Mouse (Mus musculus) CH12.LX (cell line): ENCODE measurements around the gene Gm11555. TPM values are rescaled to one million over a fixed set of nuclear protein-coding genes. Genes with fewer than 3 reads are reported as not detected.

Source experiments
- DNase-seq: peaks from one replicate; pipeline ENCODE4 v3.0.0-alpha.2; 2013; ENCODE audit errors: extremely low read depth
- H3K27ac ChIP-seq: 2 replicates; pipeline ENCODE4 v1.5.1; 2012; ENCODE audit warnings: low read depth, mild to moderate bottlenecking, control low read depth, moderate library complexity; ENCODE audit not compliant: insufficient read depth
- H3K27me3 ChIP-seq: replicated peaks from 2 replicates; pipeline ENCODE3; 2012; ENCODE audit warnings: inconsistent platforms
- H3K36me3 ChIP-seq, 2 experiments: replicated peaks in 1 of 2; 2 replicates each; pipeline versions ENCODE3 to v1.6.1; 2012; ENCODE audit warnings: inconsistent platforms in 1 of 2, low read length in 1 of 2, mild to moderate bottlenecking in 1 of 2, mixed read lengths in 1 of 2, moderate library complexity in 1 of 2; ENCODE audit not compliant: control insufficient read depth in 1 of 2, insufficient read depth in 1 of 2
- H3K4me1 ChIP-seq, 2 experiments: 2 replicates each; pipeline ENCODE4 v1.6.1; 2012; ENCODE audit warnings: inconsistent platforms in 1 of 2, moderate library complexity in 1 of 2; ENCODE audit not compliant: insufficient read depth in 2 of 2, control insufficient read depth in 1 of 2
- H3K4me2 ChIP-seq: 2 replicates; pipeline ENCODE4 v1.6.1; 2012; ENCODE audit warnings: low read depth, mild to moderate bottlenecking, control low read depth; ENCODE audit not compliant: poor library complexity, insufficient read depth, severe bottlenecking
- H3K4me3 ChIP-seq, 3 experiments: fragments of 150-350 bp in 1 of 3; sonication (generic) in 1 of 3; replicated peaks in 1 of 3; 2 replicates each; pipeline versions ENCODE3 to v1.5.1; 2011 to 2012; ENCODE audit warnings: low read depth in 2 of 3, low read length in 2 of 3, mild to moderate bottlenecking in 2 of 3, moderate library complexity in 2 of 3, control low read depth in 1 of 3, improper control_type of control experiment in 1 of 3, inconsistent platforms in 1 of 3, mixed read lengths in 1 of 3; ENCODE audit not compliant: poor library complexity in 1 of 3
- H3K79me2 ChIP-seq: replicated peaks from 2 replicates; pipeline ENCODE4 v1.6.1; 2012; ENCODE audit warnings: mild to moderate bottlenecking, moderate library complexity; ENCODE audit not compliant: control insufficient read depth, poor library complexity, insufficient read depth, severe bottlenecking; ENCODE audit errors: extremely low read depth
- H3K9ac ChIP-seq: 2 replicates; pipeline ENCODE4 v1.6.1; 2012; ENCODE audit warnings: low read depth, mild to moderate bottlenecking, control low read depth, moderate library complexity; ENCODE audit not compliant: insufficient read depth
- H3K9me3 ChIP-seq: replicated peaks from 2 replicates; pipeline ENCODE3; 2012; ENCODE audit warnings: low read length, inconsistent platforms, mixed read lengths
- CHD1 ChIP-seq: IDR thresholded peaks from 2 replicates; pipeline ENCODE4 v1.6.1; 2012; ENCODE audit warnings: low read depth, low read length, improper control_type of control experiment, inconsistent platforms
- CHD2 ChIP-seq: IDR thresholded peaks from 2 replicates; pipeline ENCODE4 v1.6.1; 2011; ENCODE audit warnings: low read length, improper control_type of control experiment
- CTCF ChIP-seq, 2 experiments: IDR thresholded peaks in 1 of 2; conservative IDR thresholded peaks in 1 of 2; 2 replicates each; pipeline ENCODE4 v1.5.1; 2011 to 2012; ENCODE audit warnings: low read depth in 2 of 2, low read length in 2 of 2, improper control_type of control experiment in 1 of 2, inconsistent platforms in 1 of 2, mild to moderate bottlenecking in 1 of 2, moderate library complexity in 1 of 2
- E2F4 ChIP-seq: IDR thresholded peaks from 2 replicates; pipeline ENCODE4 v1.6.1; 2011; ENCODE audit warnings: low read depth, low read length, improper control_type of control experiment; ENCODE audit not compliant: insufficient replicate concordance
- EP300 ChIP-seq: IDR thresholded peaks from 2 replicates; pipeline ENCODE4 v1.6.1; 2011; ENCODE audit warnings: low read length, improper control_type of control experiment
- HCFC1 ChIP-seq: IDR thresholded peaks from 2 replicates; pipeline ENCODE4 v1.6.1; 2012; ENCODE audit warnings: low read depth, mild to moderate bottlenecking, inconsistent platforms, low read length, improper control_type of control experiment
- IRF4 ChIP-seq: IDR thresholded peaks from 2 replicates; pipeline ENCODE4 v1.6.1; 2014; ENCODE audit warnings: low read depth, mild to moderate bottlenecking, inconsistent platforms, low read length, improper control_type of control experiment
- JUN ChIP-seq: IDR thresholded peaks from 2 replicates; pipeline ENCODE4 v1.6.1; 2011; ENCODE audit warnings: low read depth, mild to moderate bottlenecking, low read length, improper control_type of control experiment, moderate library complexity; ENCODE audit not compliant: insufficient read depth
- JUND ChIP-seq: conservative IDR thresholded peaks from 2 replicates; pipeline ENCODE4 v1.6.1; 2011; ENCODE audit warnings: low read depth, low read length, improper control_type of control experiment
- MAFK ChIP-seq: IDR thresholded peaks from 2 replicates; pipeline ENCODE4 v1.6.1; 2011; ENCODE audit warnings: low read length, improper control_type of control experiment; ENCODE audit not compliant: insufficient replicate concordance
- MEF2A ChIP-seq: IDR thresholded peaks from 2 replicates; pipeline ENCODE4 v1.6.1; 2014; ENCODE audit warnings: low read depth, mild to moderate bottlenecking, inconsistent platforms, low read length, improper control_type of control experiment, borderline replicate concordance
- MXI1 ChIP-seq: IDR thresholded peaks from 2 replicates; pipeline ENCODE4 v1.6.1; 2011; ENCODE audit warnings: mild to moderate bottlenecking, low read depth, low read length, improper control_type of control experiment
- NELFE ChIP-seq: IDR thresholded peaks from 2 replicates; pipeline ENCODE4 v1.6.1; 2011; ENCODE audit warnings: low read depth, low read length, improper control_type of control experiment
- NRF1 ChIP-seq: IDR thresholded peaks from 2 replicates; pipeline ENCODE4 v1.6.1; 2014; ENCODE audit warnings: low read depth, mild to moderate bottlenecking, inconsistent platforms, low read length, improper control_type of control experiment, moderate library complexity
- POLR2A ChIP-seq: IDR thresholded peaks from 2 replicates; pipeline ENCODE4 v1.6.1; 2011; ENCODE audit warnings: low read depth, mild to moderate bottlenecking, improper control_type of control experiment, low read length
- POLR2AphosphoS2 ChIP-seq: IDR thresholded peaks from 2 replicates; pipeline ENCODE4 v1.6.1; 2011; ENCODE audit warnings: low read depth, low read length, improper control_type of control experiment
- RAD21 ChIP-seq: IDR thresholded peaks from 2 replicates; pipeline ENCODE4 v1.6.1; 2011; ENCODE audit warnings: low read depth, mild to moderate bottlenecking, low read length, improper control_type of control experiment, moderate library complexity
- RCOR1 ChIP-seq: conservative IDR thresholded peaks from 2 replicates; pipeline ENCODE4 v1.6.1; 2012; ENCODE audit warnings: low read depth, mild to moderate bottlenecking, inconsistent platforms, low read length, improper control_type of control experiment
- SIN3A ChIP-seq: IDR thresholded peaks from 2 replicates; pipeline ENCODE4 v1.6.1; 2012; ENCODE audit warnings: low read length, improper control_type of control experiment, inconsistent platforms
- SMC3 ChIP-seq: IDR thresholded peaks from 2 replicates; pipeline ENCODE4 v1.6.1; 2011; ENCODE audit warnings: low read depth, low read length, improper control_type of control experiment
- TBP ChIP-seq: conservative IDR thresholded peaks from 2 replicates; pipeline ENCODE4 v1.6.1; 2011; ENCODE audit warnings: low read depth, low read length, improper control_type of control experiment
- dilution Hi-C: fragments of 300-500 bp; cut with MboI; formaldehyde crosslinking; loops from 2 replicates; pipeline ENCODE4 v1.14.3; 2020; ENCODE audit warnings: low sequenced_read_pairs; ENCODE audit not compliant: extremely low pct_unique_long_range_greater_than_20kb, extremely low pct_ligation_motif_present
- in situ Hi-C: fragments of 300-500 bp; cut with MboI; formaldehyde crosslinking; loops from 3 replicates; pipeline ENCODE4 v1.14.3; 2019; ENCODE audit warnings: low sequenced_read_pairs, low pct_ligation_motif_present, low pct_unique_long_range_greater_than_20kb, mixed read lengths
- polyA plus RNA-seq: library from polyadenylated mRNA; unstranded; fragments of >175 nt; gene quantifications from 2 replicates; pipeline ENCODE4 v1.2.1, GENCODE M21; 2012; ENCODE audit warnings: low read depth; ENCODE audit not compliant: insufficient read length
- total RNA-seq, 2 experiments: library from RNA; depleted of rRNA; stranded (reverse); fragments of 300-350 nt in 1 of 2; fragments of >200 nt in 1 of 2; gene quantifications; 2 replicates each; pipeline ENCODE4 v1.2.3; 2012 to 2014

Gene Gm11555
- total and polyA plus RNA-seq, 3 experiments = not detected

DNA sequence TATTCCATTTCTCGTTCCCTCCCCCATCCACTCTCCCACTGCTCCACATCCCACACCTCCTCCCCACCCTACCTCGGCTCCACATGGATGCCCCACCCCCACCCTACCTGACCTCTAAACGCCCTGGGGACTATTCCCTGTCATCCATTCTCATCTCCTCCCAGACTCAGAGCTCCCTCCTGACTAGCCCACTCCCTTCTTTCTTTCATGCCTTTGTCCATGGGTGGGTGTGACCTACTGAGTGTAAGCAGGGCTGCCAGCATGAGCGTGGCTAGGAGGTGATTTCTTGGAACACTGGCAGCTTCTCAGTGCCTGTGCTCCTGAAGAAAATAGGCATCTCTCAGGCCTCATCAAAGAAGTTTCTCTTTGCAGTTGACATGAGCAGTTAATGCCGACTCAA is 7.0 kb upstream of the Gm11555 start:
- no peak for DNase-seq
- TF ChIP-seq POLR2A (no peak), JUND (no peak), E2F4 (no peak), IRF4 (no peak), SIN3A (no peak), POLR2AphosphoS2 (no peak), JUN (no peak), RAD21 (no peak), MAFK (no peak)
- in situ Hi-C loops = no loop called here
- Histone ChIP-seq H3K4me1 (peaks cover 0 to 2% of the 10 kb centered on the region in 2 experiments; a peak in 1 of 4 replicates), H3K27ac (no peak overlapping the region), H3K9me3 (peaks cover 5% of the 10 kb centered on the region), H3K9ac (no peak overlapping the region), H3K36me3 (no peaks in the 10 kb centered on the region), H3K4me3 (no peak overlapping the region), H3K27me3 (peaks cover 71% of the 10 kb centered on the region), H3K79me2 (no peaks in the 10 kb centered on the region), H3K4me2 (no peak overlapping the region)
- dilution Hi-C loops = no loop called here

GRCm38 (mm10) chr11:99646444-99646843 is 3.6 kb downstream of the Gm11555 start:
- Histone ChIP-seq H3K4me2 (no peak overlapping the region), H3K36me3 (no peaks in the 10 kb centered on the region), H3K4me3 (no peak overlapping the region), H3K27me3 (peaks cover 71% of the 10 kb centered on the region), H3K79me2 (no peaks in the 10 kb centered on the region), H3K4me1 (peaks cover 0 to 5% of the 10 kb centered on the region in 2 experiments; a peak in 1 of 4 replicates), H3K9me3 (peaks cover 3% of the 10 kb centered on the region), H3K9ac (no peak overlapping the region), H3K27ac (no peak overlapping the region)
- in situ Hi-C loops (no loop called here), dilution Hi-C loops (no loop called here)
- TF ChIP-seq JUND = no peak
- no peak for TF ChIP-seq MEF2A
- TF ChIP-seq SIN3A = no peak
- no peak for TF ChIP-seq RCOR1
- no peak for TF ChIP-seq NELFE
- TF ChIP-seq NRF1 = no peak
- TF ChIP-seq CHD2 = no peak
- TF ChIP-seq CTCF (conservative IDR thresholded peaks at IDR 0.05 in 1 of 2, IDR thresholded peaks at IDR 0.05 in 1 of 2; ENCODE audit: low read depth in 2 of 2, low read length in 2 of 2) = no peak
- no peak for TF ChIP-seq HCFC1
- no peak for TF ChIP-seq CHD1
- TF ChIP-seq EP300 = no peak
- TF ChIP-seq MXI1 = no peak
- no peak for TF ChIP-seq TBP
- no peak for TF ChIP-seq IRF4
- TF ChIP-seq SMC3 = no peak
- no peak for DNase-seq
